Mouse (Mus musculus) intestine, postnatal 0 days (tissue): ENCODE data around the gene 1520401A03Rik. TPM values are rescaled to one million over a fixed set of nuclear protein-coding genes. Genes with fewer than 3 reads are reported as not detected.
A peak's percentile ranks its signal among the peaks of the same experiment; 100 is the strongest.

Experiments
- ATAC-seq: fragments of 200-750 bp; cut with Nextera tagmentation; 2 replicates; pipeline ENCODE4 v1.8.0; 2017; ENCODE audit warnings: mild to moderate bottlenecking, moderate TSS enrichment, moderate library complexity
- H3K27ac ChIP-seq: fragments of 300-500 bp; sonication (generic); 2 replicates; pipeline ENCODE4 v1.5.1; 2014; ENCODE audit warnings: mild to moderate bottlenecking, low read depth, low read length, moderate library complexity
- H3K27me3 ChIP-seq: fragments of 300-500 bp; sonication (generic); replicated peaks from 2 replicates; pipeline ENCODE4 v1.6.1; 2014; ENCODE audit warnings: low read length, mixed read lengths; ENCODE audit not compliant: control insufficient read depth, insufficient read depth
- H3K36me3 ChIP-seq: fragments of 300-500 bp; sonication (generic); 2 replicates; pipeline ENCODE4 v1.6.1; 2014; ENCODE audit warnings: mild to moderate bottlenecking, moderate library complexity; ENCODE audit not compliant: control insufficient read depth, insufficient read depth
- H3K4me1 ChIP-seq: fragments of 300-500 bp; sonication (generic); replicated peaks from 2 replicates; pipeline ENCODE4 v1.6.1; 2014; ENCODE audit warnings: antibody characterized with exemption, low read length, mixed read lengths; ENCODE audit not compliant: control insufficient read depth, insufficient read depth
- H3K4me2 ChIP-seq: fragments of 300-500 bp; sonication (generic); replicated peaks from 2 replicates; pipeline ENCODE4 v1.6.1; 2014; ENCODE audit warnings: low read depth, mild to moderate bottlenecking, moderate library complexity
- H3K4me3 ChIP-seq: fragments of 300-500 bp; sonication (generic); 2 replicates; pipeline ENCODE4 v1.5.1; 2014; ENCODE audit warnings: low read depth, low read length
- H3K9ac ChIP-seq: fragments of 300-500 bp; sonication (generic); 2 replicates; pipeline ENCODE4 v1.6.1; 2014; ENCODE audit warnings: mild to moderate bottlenecking, low read depth, low read length
- H3K9me3 ChIP-seq: fragments of 300-500 bp; sonication (generic); 2 replicates; pipeline ENCODE4 v1.6.1; 2016; ENCODE audit warnings: mixed run types; ENCODE audit not compliant: control insufficient read depth
- CTCF ChIP-seq: sonication (generic); IDR thresholded peaks from 2 replicates; pipeline ENCODE4 v1.5.1; 2016; ENCODE audit warnings: low read depth, mild to moderate bottlenecking, control low read depth, antibody characterized with exemption, moderate library complexity
- WGBS: fragments of 180-500 bp; shearing (Covaris S2); extraction: QIAGEN DNeasy Blood & Tissue Kit; methylation state at CpG from one replicate; pipeline ENCODE4 v1.1.7; 2014; 5-methylcytosine and 5-hydroxymethylcytosine counted together
- polyA plus RNA-seq: library from polyadenylated mRNA; unstranded; fragments of >200 nt; fragmentation: Nextera tagmentation; extraction: Ambion mirVana; gene quantifications from 2 replicates; pipeline ENCODE4 v1.2.1, GENCODE M21; 2015

Gene 1520401A03Rik
- polyA plus RNA-seq, 1 experiment from 2014 or later = not detected

DNA sequence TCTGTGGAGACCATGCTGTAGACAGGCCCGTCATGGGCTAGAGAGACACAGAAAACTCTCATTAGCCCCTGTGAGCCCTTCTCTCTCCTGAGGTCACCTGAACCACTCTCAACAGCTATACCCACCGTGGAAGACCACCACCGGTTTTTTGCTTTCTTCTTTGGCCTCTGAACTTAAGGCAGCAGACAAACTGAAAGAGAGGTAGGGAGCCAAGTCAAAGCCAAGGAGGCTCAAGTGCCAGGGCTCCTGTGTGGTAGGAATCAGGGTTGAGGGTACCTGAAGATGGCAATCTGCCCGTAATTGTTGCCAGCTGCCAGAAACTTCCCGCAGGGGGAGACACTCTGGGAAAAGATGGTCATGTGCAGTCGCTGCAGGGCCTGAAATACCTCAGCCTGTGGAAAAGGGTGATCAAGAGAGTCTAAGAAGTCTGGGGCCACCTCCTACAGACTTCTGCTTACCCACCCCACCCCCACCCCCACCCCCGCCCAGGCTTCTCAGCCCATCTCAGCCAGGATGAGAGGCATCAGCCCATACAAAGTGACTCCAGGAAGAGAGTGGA, 52.0 kb downstream of the 1520401A03Rik start:
- Histone ChIP-seq H3K4me3 (no peak overlapping the region), H3K4me2 (no peak overlapping the region), H3K9ac (no peak overlapping the region), H3K27me3 (no peaks in the 10 kb centered on the region), H3K36me3 (peaks cover 44% of the 10 kb centered on the region), H3K9me3 (no peaks in the 10 kb centered on the region), H3K4me1 (peaks cover 12% of the 10 kb centered on the region), H3K27ac (no peak overlapping the region)
- TF ChIP-seq CTCF = no peak
- 92% methylated on average over 7 of the region's 7 CpGs for WGBS
- no peak for ATAC-seq

DNA sequence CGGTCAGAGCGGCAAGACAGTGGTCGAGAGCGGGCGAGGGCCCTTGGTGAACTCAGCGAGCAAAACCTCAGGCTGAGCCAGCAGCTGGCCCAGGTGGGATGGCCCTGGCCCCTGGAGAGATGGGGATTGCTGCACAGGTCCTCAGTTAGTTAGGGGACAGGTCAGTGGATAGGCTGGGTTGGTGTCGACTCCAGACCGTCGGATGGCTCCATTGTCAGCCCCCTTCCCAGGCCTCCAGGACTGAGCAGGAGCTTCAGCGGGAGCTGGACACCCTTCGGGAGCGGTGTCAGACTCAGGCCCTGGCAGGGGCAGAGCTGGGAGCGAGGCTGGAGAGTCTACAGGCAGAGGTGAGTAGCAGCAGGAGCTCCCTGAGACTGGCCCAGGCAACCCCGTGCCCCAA, 57.1 kb downstream of the 1520401A03Rik start:
- Histone ChIP-seq H3K27ac (no peak overlapping the region), H3K9me3 (no peaks in the 10 kb centered on the region), H3K4me2 (no peak overlapping the region), H3K27me3 (no peaks in the 10 kb centered on the region; the same call in 1 of the 2 replicates), H3K36me3 (peaks cover 48% of the 10 kb centered on the region), H3K4me1 (no peaks in the 10 kb centered on the region), H3K9ac (no peak overlapping the region), H3K4me3 (no peak overlapping the region)
- WGBS = 82% methylated on average over 14 of the region's 14 CpGs
- no peak for TF ChIP-seq CTCF
- no peak for ATAC-seq

DNA sequence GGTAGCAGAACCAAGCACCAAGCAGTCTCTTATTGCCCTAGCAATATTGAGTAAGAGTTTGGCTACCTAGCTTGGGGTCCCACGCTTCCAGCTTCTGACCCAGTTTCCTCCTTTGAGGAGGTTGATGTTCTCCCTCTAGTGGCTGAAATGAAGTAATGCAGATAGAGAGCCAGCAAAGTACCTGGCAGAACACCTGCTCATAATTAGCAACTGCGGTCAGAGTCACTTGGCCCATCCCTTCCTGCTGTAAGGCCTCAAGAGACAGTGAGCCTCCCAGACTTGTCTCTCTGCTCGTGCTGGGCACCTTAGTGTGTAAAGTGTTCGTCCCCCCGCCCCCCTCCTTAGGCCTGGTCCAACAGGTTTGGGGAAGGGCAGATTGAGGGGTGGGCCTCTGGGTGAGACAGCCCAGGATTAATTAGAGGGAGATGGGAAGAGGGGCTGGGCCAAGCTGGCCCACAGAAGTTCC, 58.0 kb downstream of the 1520401A03Rik start:
- WGBS = 5% methylated on average over 5 of the region's 5 CpGs
- peak; percentile 86 for TF ChIP-seq CTCF

DNA sequence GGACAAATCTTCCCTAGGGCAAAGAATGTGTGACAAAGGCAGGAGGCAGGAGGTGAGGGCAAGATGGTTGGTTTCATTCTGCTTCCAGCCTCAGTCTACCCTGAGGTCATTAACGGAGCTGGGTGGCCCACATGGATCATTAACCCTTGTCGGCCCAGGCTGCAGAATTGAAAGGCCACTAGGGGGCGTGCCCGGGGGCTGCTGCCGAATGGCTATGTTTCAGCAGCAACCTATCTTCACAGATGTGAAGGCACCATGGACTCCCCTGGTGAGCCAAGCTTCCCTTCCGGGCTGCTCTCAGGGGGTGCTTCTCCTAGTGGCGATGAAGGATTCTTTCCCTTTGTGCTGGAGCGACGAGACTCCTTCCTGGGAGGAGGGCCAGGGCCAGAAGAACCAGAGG, 61.1 kb downstream of the 1520401A03Rik start:
- Histone ChIP-seq H3K4me2 (peak overlapping the region; percentile 80), H3K4me1 (no peaks in the 10 kb centered on the region)

More for the DNA sequence above, 58.0 kb downstream of the 1520401A03Rik start:
- Histone ChIP-seq H3K9me3 (no peaks in the 10 kb centered on the region), H3K4me1 (no peaks in the 10 kb centered on the region), H3K4me3 (no peak overlapping the region), H3K36me3 (peaks cover 42% of the 10 kb centered on the region), H3K9ac (no peak overlapping the region), H3K4me2 (no peak overlapping the region), H3K27ac (no peak overlapping the region), H3K27me3 (peaks cover 3% of the 10 kb centered on the region; the same call in 1 of the 2 replicates)
- ATAC-seq = peak; percentile 42; the same call in 1 of the 2 replicates

DNA sequence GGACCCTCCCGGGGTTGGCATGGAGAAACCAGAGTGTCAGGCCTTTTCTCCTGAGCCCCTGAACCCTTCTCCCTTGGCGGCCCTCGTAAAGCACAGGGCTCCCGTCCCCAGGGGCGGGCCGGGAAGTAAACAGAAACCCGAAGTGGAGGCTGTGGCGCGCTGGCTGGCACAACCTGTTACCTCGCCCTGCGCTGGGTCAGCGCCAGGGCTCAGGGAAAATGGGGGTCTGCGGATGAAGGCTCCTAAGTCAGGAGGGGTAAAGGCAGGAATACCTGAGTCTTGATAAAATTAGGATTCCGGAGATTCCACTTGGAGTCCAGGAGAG, 61.7 kb downstream of the 1520401A03Rik start:
- peak overlapping the region; percentile 55 for H3K4me3 ChIP-seq
- H3K27me3 ChIP-seq = peaks cover 4% of the 10 kb centered on the region; the same call in 1 of the 2 replicates
- ATAC-seq = peak; percentile 49
- H3K36me3 ChIP-seq = peaks cover 7% of the 10 kb centered on the region; the same call in 1 of the 2 replicates
- no peaks in the 10 kb centered on the region for H3K4me1 ChIP-seq
- peak overlapping the region; percentile 45 for H3K9ac ChIP-seq
- no peak for TF ChIP-seq CTCF
- peak overlapping the region; percentile 80 for H3K4me2 ChIP-seq
- no peaks in the 10 kb centered on the region for H3K9me3 ChIP-seq
- H3K27ac ChIP-seq = no peak overlapping the region
- 4% methylated on average over 14 of the region's 14 CpGs for WGBS

More for the DNA sequence above, 61.1 kb downstream of the 1520401A03Rik start:
- peaks cover 12% of the 10 kb centered on the region; the same call in 1 of the 2 replicates for H3K36me3 ChIP-seq
- 4% methylated on average over 9 of the region's 9 CpGs for WGBS
- no peaks in the 10 kb centered on the region for H3K9me3 ChIP-seq
- no peak overlapping the region for H3K9ac ChIP-seq
- no peak for ATAC-seq
- peaks cover 4% of the 10 kb centered on the region; the same call in 1 of the 2 replicates for H3K27me3 ChIP-seq
- peak overlapping the region; percentile 55; the same call in 1 of the 2 replicates for H3K4me3 ChIP-seq
- TF ChIP-seq CTCF = peak; percentile 68
- H3K27ac ChIP-seq = no peak overlapping the region

DNA sequence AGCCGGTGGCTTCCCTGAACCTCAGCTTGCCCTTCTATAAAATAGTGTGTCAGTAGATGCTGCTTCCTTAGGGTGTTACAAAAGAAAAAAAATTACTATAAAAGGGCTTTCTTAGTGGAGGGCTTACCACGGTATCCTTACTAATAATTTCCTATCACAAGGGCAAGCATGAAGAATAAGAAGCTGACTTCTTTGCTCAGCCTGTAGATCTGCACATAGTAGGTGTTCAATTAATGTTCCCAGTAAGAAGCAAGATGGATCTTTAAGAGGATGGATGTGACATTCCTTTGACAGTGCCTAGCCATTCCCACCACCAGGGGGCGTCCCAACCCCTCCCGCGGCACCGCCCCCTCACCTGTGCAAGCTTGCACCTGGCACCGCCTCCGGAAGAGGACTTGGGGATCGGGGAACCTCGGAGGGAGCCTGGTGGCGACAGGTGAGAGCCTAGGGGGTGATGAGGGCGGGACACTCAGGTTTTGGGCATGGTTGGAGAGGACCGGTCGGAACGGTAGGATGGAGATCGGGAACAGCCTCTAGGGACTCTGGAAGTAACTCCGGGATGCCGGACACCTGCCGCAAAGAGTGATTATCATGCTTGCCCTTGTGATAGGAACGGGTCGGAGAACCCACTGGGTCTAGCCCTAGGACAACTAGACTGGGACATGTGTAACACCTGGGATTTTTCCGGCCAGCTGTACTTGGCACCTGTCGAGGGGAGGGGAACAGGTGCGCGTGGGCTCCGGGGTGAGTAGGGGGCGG, 62.3 kb downstream of the 1520401A03Rik start, which contains the start of gene Bicdl2:
Gene Bicdl2 (plus strand): TSS at position 390 of the 759 bp plus-strand sequence.
- no peak within 1 kb of the TSS for H3K27ac ChIP-seq
- WGBS = 3% methylated on average over 27 of the region's 27 CpGs
- H3K36me3 ChIP-seq = peaks cover 1% of the 10 kb centered on the region; the same call in 1 of the 2 replicates

More for the DNA sequence above, 62.3 kb downstream of the 1520401A03Rik start, which contains the start of gene Bicdl2:
- Histone ChIP-seq H3K4me1 (no peaks in the 10 kb centered on the region), H3K4me3 (peak within 1 kb of the TSS; percentile 55), H3K9ac (peak within 1 kb of the TSS; percentile 45), H3K27me3 (peaks cover 4% of the 10 kb centered on the region; the same call in 1 of the 2 replicates), H3K4me2 (peak within 1 kb of the TSS; percentile 80), H3K9me3 (no peaks in the 10 kb centered on the region)
- ATAC-seq = peak; percentile 70
- TF ChIP-seq CTCF = peak; percentile 94
